Mouse (Mus musculus) kidney, adult 11 months (tissue): ENCODE results near the gene Man1a.

ENCODE experiments used
- DNase-seq: peaks from one replicate; pipeline ENCODE4 v3.0.0; 2022

The Man1a gene

DNA sequence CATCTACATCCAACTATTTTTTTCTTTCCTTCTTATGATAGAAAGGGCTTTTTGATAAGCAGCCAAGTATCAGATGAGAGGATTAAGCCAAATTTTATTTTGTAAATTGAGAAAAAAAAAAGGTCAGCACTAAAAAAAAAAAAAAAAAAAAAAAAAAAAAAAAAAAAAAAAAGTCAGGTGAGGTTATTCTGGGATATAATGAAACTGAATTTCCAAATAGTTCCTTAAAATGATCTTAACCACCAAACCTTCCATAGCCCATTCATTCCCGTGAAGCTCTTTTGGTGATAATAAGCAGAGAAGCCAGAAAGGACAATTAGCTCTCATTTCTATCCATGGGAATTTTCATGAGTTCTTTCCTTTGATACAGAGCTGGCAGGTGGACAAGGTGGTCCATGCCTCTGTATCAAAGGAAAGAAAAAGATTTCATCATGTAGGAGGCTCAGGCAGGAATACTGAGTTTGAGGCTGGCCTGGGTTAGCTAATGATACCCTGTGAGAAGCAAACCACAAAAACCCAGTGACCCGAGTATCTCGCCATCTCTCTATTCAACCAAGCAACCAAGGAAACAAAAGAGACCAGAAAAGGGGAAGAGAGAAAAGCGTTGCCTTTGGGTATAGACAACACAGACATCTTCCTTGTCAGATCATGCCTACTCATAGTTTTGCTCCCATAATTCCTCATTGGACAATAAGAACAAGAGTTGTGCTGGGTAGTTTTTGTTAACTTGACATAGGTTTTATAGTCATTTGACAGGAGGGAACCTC lies 162.7 kb downstream of the Man1a start:
- no peak for DNase-seq

GRCm38 (mm10) chr10:53889512-53889911 lies 186.9 kb downstream of the Man1a start:
- no peak for DNase-seq

DNA sequence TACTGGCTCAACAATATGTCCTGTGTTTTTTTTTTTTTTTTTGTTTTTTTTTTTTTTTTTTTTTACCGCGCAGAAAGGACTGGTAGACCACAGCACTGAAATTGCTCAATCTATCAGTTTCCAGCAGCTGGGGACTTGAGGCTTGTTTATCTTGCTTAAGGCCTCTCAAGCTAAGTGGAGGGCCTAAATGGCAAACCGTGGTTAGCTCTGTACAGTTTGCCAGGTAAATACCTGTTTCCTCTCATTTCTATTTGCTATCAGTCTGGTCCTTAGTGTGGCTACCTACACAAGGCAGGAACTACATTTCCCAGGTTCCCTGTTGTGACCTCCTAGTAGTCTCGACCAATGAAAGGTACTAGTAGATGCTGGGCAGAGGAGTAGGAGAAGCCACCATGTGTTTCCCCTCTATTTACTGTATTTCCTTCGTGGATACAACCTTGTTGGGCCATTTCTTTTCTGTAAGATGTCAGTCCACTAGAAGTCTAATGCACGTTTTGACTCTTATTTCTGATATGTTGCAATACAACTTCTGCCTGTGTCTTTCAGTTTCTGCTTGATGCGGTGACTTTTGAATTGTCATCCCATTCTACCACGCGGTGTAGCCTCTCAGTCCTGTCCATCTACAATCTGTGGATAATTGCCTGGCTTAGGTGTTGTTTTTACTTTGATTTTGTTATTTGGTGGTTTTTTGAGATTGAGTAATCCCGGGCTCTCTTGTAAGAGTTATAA lies 187.9 kb downstream of the Man1a start:
- DNase-seq: no peak

DNA sequence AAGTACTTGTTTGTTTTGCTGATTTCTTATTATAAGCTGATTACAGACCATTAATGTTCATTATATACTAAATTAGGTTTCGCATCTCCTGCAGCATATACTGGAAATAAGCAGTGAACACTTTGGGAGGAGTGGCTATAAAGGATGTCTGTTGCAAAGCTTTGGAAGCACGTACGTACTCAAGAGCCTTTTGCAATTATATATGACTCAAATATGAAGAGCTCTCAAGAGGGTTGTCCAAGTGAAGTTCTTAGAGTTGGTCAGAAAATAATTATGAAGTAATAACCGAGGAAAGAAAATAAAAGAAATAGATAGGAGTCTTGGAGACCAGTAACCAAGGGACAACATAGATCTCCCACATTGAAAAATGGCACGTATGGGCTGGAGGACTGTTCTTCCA lies 189.9 kb downstream of the Man1a start:
- DNase-seq: no peak

GRCm38 (mm10) chr10:53881310-53881709 lies 195.1 kb downstream of the Man1a start:
- DNase-seq: no peak

GRCm38 (mm10) chr10:53875896-53876295 lies 200.5 kb downstream of the Man1a start:
- DNase-seq: no peak

DNA sequence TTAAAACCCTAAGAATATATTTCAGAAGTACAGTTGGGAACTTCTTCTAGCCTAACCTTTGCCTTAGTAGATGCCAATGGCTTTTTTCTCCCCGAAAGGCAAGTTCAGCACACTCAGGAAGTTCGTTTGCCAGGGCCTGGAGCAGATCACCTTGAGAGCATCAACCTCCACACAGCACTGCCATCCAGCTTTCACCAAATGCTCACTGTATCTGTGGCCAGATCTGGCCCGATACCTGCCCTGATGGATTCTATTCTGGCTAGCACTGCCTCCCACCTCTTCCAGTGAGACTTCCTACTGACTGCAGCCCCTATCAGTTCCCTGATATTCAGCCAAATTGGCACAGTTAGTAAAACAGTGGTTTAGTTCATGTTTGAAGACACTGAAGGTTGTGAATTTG lies 202.2 kb downstream of the Man1a start:
- DNase-seq: no peak

DNA sequence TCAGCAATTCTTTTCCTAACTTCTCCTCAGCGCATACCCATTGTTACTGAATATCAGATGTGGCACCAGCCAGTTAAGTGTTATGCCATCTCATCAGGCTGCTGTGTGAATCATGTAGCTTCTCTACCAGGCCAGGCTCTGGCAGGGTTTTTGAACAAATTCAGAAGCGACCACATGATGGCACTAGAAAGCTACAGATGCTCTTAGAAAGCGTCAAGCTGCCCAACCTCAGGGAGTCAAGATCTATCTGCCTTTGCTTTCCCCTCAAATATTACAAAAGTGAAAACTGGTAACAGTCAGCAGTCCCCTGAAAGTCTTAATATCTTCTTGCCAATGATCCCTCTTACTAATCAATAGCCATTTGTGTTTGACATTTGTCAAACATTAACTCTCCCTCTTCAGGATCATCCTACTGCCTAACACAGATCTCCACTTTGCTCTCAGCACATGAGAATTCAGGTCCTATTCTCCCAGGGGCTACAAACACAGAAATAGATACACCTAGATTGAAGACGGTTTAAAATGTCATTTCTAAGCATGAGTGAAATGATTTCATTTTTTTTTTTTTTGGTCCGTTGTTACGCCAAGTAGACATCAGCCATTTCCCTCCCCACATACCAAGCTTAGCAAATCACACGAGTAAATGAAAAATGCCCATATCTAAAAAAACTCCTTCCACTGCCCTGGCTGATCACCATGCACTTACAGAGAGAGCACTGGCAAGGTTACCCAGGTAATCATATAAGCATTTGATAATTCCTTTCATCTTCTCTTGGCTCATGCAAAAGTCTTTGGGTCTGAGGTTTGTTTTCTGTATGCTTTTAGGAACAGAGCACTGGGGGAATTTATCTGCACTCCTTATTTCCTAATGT lies 212.7 kb downstream of the Man1a start:
- no peak for DNase-seq

DNA sequence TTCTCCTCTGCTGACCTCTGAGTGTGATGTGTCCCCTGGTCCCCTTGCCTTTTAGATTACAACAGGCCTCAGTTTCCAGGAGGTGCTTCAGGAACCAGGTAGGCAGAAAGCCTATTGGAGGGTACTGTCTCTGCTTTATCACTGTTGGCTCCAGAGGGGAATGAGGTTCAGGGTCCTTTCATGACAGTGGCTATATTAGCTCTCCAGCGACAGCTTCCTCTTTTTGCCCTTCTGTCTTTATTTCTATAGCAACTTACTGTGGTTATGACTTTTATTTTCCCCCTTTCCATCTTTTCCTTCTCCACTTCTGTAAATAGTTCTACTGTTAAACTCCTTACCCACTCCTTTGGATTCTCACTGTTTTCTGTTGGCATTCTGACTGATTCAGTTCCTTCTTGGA lies 216.5 kb downstream of the Man1a start:
- no peak for DNase-seq

- no peak for DNase-seq
Observed at GRCm38 (mm10) chr10:53859224-53859623, 217.2 kb downstream of the Man1a start.
